Mouse (Mus musculus) right cerebral cortex, postnatal 4 days (tissue): ENCODE results near the gene Sap25.

Source experiments
- DNase-seq: peaks from one replicate; pipeline ENCODE4 v3.0.0-alpha.2; 2022

Gene Sap25

GRCm38 (mm10) chr5:137668971-137669370 is 27.8 kb downstream of the Sap25 start:
- DNase-seq: no peak

GRCm38 (mm10) chr5:137670240-137670639 is 29.1 kb downstream of the Sap25 start:
- no peak for DNase-seq

GRCm38 (mm10) chr5:137671443-137672240 is 30.5 kb downstream of the Sap25 start:
- DNase-seq: no peak

DNA sequence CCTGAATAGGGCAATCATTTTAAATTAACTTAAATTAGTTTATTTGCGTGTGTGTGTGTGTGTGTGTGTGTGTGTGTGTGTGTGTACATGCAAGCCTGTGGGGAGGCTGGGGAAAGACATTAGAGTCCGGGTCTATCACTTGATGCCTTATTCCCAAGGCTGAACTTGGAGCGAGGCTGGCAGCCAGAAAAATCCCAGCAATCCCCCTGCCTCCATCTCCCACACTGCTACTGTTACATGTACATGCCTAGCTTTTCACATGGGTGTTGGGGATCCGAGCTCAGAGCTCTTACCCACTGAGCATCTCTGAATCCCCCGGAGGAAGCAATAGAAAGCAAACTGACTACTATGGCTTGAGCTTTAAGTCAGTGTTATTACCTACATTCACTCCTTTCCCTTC is 31.2 kb downstream of the Sap25 start:
- no peak for DNase-seq

GRCm38 (mm10) chr5:137673015-137673414 is 31.9 kb downstream of the Sap25 start:
- DNase-seq: no peak

DNA sequence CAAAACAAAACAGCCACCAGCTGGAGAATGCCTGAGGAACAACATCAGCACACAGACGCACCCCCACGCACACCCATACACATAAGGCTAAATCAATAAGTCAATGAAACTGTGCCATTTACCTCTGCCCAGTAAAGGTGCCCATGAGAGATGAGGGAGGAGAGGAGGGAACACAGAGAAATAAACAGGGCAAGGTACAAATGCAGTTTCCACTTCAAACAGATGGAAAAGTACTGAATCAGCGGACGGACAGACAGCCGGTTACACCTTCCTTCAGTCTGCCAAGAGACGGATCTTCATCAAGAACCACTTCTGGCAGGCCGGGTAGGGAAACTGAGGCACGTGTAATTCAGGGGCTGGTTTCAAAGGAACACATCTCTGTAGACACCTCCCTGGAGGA is 33.7 kb downstream of the Sap25 start:
- no peak for DNase-seq

DNA sequence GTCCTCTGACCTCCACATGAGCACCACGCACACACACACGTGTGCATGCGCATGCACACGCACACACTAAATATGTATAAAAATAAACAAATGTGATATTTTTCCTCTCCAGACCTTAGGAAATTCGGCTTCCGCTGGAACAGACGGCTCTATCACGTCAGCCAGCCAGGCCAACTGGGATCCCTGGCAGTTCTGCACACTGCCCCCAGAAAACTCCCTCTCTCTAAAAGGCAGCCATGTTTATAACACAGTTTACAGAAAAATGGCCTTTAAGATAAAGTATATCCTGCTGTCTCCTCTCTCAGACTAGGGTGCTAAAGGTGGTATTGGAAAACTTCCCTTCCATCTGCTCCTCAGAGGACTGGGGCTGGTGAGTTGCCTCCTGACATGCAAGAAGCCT is 36.7 kb downstream of the Sap25 start:
- no peak for DNase-seq

- no peak for DNase-seq
These were observed 37.6 kb downstream of the Sap25 start for GRCm38 (mm10) chr5:137678736-137679135.

DNA sequence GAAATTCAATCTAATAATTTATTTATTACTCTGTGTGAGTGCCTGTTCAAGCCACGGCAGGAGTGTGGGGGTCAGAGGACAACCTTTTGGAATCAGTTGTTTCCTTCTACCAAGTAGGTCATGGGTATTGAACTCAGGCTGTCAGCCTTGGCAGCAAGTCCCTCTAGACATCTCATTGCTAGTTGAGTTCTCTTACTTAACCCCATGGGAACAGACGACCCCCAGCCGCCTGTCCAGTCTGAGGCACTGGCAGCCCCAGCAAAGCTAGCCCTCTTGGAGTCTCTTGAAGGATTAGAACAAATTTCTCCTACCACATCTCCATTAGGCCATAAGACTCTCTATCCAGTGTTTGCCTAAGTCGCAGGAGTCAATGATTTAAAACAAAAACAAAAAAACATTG is 38.6 kb downstream of the Sap25 start:
- no peak for DNase-seq

DNA sequence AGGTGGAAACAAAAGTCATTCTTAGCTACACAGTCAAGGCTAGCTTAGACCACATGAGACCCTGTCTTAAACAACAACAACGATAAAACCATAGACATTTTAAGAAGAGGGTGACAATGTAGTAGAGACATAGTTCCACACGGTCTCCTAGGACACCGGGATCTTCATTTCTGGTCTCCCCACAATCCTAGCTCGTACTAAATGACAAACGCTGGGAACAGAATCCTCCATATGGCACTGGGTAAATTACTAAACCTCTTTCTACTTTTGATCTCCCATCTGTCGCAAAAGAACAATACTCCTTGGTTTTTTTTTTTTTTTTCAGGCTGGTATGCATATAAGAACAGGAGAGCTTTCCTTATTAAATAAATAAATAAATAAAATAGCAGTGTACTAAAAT is 41.4 kb downstream of the Sap25 start:
- no peak for DNase-seq

DNA sequence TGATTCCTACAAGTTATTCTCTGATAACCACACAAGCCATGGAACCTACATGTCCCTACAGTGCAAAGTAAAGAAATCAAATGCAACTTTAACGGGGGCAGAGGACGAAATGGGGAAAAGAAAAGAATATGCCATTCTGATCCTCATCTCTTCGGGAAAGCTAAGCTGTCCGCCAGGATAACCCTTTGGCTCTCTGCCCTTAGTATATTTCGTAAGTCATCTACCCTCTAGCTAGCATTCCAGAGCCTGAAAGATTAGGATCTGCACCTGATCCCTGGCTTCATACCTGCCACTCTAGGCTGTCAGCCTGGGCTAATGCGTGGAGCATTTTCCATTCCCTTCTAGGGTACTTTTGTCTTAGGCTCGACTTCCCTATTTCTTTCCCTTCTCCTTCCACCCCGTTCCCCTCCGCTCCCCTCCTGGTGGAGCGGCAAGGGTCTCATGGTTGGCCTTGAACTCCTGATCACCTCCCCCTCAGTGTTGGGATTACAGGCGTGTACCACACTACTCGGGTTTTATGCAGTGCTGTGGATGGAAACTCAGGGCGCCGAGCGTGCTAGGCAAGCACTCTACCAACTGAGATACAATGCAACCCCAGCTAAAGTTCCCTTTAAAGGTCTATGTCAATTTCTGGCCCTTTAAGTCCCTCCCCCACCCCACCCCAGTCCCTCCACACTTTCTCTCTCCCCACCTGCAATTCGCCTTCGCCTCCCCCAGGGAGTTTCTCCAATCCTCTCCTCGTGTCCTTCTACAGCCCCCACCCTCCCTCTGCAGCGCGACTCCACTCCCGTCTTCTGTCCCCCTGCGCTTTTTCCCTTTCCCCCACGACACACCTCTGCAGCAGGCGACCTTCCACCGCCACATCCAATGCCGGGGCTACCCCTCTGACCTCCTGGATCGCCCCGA is 42.5 kb downstream of the Sap25 start:
- DNase-seq: peak; percentile 35

GRCm38 (mm10) chr5:137684294-137685123 is 43.4 kb downstream of the Sap25 start, which contains the start of gene Agfg2:
Gene Agfg2, minus strand, starts transcription at chr5:137684726.
- peak; percentile 98 for DNase-seq

GRCm38 (mm10) chr5:137685653-137686052 is 44.5 kb downstream of the Sap25 start:
- no peak for DNase-seq

GRCm38 (mm10) chr5:137686127-137686790 is 45.1 kb downstream of the Sap25 start:
- no peak for DNase-seq

DNA sequence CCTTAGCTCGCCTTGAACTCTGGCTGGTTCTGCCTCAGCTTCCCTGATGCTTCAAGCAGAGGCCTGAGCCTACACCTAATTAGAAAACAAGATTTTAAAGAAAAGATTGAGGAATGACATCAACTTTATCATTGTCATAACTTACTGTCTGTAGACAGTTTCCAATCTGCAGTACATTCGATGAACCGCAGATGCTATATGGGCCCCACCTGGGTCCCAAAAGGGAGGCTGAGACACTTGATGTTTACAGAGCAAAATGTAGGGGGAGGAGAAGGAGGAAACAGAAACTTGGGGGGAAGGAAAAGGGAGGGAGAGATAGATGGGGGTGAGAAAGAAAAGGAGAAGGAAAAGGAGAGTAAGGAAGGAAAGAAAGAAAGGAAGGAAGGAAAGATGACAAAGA is 48.8 kb downstream of the Sap25 start:
- no peak for DNase-seq

GRCm38 (mm10) chr5:137690531-137690930 is 49.4 kb downstream of the Sap25 start:
- DNase-seq: no peak

- no peak for DNase-seq
These were observed 50.7 kb downstream of the Sap25 start for GRCm38 (mm10) chr5:137691881-137692280.
